Mouse (Mus musculus) thymus, postnatal 0 days (tissue): Measurements from ENCODE around the gene Pln. TPM values are rescaled to one million over a fixed set of nuclear protein-coding genes. Genes with fewer than 3 reads are reported as not detected.

Experiments
- DNase-seq: peaks from one replicate; pipeline ENCODE4 v3.0.0-alpha.2; 2015; ENCODE audit warnings: low spot score
- polyA plus RNA-seq: library from polyadenylated mRNA; unstranded; fragments of >200 nt; fragmentation: Nextera tagmentation; extraction: Ambion mirVana; gene quantifications from 2 replicates; pipeline ENCODE4 v1.2.1, GENCODE M21; 2015

The Pln gene
- polyA plus RNA-seq: 0.60 and 0.74 TPM in 2 replicates

DNA sequence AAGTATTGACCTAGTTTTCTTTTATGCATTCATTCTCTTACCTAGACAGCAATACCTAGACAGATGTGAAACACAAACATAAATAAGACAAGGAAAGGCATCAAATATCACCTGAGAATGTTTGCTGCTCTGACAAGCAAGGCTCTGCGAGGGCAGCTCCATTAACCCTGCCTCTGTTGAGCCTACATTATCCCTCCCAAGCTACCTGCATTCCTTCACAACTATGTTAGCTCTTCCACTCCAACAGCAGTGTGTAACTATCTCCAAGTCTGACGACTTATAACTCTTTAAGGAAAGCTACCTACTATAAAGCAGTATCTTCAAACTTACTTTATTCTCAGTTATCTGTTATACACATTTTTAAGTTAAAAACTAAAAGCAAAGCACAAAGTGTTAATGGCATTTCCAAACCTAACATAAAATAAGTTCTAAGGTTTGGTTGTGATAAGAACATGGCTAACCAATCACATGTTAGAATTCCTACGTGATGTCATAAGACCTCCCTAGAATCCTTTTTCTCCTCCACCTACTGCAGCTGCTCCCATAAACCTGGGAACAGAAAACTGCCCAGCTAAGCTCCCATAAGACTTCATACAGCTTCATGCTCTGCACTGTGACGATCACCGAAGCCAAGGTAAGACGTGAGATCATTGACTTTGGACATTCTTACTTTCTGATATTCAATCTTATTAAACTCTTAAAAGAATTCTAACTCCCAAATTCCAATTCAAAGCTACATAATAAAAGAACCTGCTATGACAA lies at the start of gene Pln:
Gene Pln, plus strand, starts transcription at position 506 of the 762 bp plus-strand sequence.
- DNase-seq: no peak

DNA sequence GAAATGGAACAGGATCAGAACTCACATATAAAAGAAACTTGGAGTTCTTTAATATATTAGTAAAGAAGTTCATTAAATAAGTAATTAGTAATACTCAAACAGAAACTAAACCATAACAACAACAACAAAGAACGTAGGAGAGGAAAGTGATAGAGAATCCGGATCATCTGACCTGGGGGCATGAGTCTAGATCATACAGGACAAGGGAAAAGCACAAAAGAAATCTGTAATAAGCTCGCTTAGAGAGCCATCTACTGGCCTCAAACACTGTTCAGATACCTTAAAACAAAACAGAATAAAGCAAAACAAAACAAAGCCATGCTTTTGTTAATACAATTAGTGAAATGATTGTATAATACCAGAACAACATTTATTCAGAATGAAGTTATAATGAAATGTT lies 31.6 kb upstream of the Pln start:
- DNase-seq: no peak

DNA sequence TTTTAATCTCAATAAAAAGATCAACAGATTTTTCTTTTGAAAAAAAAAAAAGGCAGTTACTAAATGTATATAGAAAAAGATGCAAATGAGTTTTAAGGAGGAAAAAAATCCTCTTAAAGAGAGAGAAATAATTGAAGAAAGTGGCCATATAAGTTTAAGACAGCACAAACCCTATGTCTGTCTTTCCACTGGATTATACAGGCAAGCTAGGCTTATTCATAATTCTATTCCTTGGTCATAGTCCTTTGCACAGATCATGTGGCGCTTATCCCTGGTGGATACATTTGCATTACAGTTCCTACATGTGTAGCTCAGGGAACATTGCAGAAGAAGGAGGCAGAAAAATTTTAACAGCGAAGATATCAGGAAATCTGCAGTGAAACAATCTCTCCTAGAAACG lies 30.8 kb upstream of the Pln start:
- DNase-seq: no peak

DNA sequence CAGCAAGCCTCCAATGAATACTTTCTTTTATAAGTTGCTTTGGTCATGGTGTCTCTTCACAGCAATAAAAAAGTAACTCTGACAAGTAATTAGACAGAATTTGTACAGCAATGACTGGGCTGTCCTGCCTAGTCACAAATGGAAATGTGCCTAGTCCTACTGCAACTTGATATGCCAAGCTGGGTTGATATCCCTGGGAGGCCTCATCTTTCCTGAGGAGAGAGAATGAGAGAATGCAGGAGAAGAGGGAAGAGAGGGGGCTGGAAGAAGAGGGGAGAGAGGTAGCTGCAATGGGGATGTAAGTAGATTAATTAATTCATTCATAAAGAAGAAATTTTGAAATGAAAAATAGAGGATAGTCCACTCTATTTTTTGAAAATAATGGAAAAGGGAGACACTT lies 14.1 kb upstream of the Pln start:
- no peak for DNase-seq

DNA sequence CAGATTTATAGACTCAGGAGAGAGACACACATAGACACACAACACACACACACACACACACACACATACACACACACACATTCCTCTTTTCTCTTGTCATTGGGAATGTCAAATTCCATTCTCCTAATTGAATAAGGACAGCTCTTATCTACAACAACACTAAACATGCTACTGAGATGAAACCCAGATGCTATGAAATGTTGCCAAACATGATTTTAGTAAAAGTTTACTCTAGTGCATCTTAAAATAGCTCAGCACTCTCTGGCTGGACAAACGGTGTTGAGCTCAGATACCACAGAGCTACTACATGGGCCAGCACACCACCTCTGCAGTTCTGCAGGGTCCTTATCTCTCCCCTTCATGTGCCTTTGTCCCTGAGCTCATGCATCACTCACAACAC lies 12.8 kb upstream of the Pln start:
- no peak for DNase-seq

DNA sequence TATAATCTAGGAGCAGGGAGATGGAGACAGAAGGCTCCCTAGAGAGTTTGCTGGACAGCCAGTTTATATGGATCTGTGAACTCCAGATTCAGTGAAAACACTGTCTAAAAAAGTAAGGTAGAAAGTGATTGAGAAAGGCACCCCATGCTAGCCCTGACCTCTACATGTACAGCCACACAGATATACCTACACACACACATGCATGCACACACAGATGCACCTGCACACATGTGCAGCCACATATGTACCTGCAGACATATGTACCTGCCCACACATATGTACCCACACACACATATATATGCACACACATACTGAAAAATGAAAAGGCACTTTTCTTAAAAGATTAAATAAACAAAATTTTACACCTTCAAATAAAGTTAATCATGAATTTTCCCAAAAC lies 11.1 kb upstream of the Pln start:
- DNase-seq: no peak

DNA sequence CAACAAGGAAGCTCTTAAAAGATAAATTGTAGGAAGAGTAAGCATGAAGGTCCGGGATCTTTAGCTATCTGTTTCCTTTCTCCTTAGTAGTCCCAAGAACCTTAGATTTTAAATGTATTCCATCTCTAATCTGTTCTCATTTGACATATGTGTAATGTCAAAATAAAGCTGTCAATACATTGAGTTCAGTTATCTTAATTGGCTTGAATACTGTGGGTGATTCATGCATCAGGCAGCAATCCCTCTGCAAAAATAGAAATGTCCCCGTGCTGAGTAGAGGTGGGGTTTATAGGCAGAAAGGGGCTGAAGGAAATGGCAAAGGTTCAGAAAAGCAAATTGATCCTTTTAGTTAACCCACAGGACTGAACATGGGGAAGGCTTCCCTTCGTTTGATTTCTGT lies 8.2 kb upstream of the Pln start:
- no peak for DNase-seq

DNA sequence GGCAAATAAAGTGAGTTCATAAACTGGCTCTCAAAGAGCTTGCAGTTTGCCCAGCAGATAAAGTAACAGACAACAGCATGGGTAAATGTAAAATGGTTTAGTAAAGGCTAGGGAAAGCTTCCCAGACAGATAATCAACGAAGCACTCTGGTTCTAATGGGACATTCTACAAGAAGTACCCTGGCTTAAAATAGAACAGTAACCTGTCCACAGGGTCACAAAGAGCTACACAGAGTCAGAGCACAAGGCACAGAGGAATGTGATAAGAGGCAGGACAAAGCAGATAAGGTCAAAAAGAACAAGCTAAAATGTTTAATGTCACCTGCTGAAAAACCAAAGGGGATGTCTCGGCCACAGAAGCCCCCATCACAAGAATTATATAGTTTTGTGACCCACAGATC lies 4.7 kb upstream of the Pln start:
- DNase-seq: no peak

DNA sequence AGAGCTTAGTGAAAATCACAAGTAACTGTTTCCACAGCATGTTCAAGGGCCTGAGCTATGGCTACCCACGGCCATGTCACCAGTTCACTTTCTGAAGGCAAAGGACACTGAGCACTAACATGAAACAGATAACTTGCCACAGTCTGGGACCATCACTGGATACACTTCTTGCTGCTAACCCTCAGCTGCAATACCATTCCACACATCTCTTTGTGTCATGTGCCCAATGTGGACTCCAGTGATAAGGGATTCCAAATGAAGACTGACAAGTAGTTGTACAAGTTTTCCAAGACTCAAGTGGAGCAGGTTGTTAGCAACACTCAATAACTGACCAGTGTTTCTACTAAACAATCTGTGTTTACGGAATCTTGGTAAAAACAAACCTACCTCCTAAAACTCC lies 2.2 kb upstream of the Pln start:
- DNase-seq: no peak

DNA sequence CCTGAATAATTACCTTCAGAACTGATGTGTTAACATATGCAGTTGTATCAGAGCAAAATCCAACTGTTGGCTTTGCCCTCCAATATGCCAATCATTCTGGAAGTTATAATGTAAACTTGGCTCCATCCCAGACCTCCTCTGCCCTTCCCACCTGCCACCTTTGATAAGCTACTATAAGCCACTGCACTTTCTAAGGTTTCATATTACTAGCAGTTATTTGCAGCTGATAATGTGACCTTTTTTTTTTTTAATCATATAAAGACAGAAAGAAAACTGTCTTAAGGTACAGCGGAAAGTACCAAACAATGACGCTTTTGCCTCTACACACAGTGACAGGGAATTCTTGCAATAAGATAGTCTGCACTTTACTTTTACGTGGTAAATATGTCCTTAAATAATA lies 1.5 kb upstream of the Pln start:
- no peak for DNase-seq

DNA sequence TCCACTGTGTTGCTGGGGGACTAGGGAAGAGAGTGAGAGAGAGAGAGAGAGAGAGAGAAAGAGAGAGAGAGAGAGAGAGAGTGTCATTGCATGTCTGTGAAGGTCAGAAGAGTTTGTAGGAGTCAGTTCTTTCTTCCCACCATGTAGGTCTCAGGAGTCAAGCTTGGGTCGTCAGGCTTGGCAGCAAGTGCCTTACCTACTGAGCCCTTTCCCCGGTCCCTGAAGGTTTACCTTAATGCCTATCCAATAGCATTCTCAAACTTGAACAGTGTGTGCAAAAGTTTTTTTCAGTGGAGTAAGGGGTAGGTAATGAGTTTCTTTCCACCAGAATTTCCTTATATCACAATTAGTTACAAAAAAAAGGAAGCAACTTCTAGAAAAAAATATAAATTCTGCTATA lies 1.6 kb downstream of the Pln start:
- DNase-seq: no peak

DNA sequence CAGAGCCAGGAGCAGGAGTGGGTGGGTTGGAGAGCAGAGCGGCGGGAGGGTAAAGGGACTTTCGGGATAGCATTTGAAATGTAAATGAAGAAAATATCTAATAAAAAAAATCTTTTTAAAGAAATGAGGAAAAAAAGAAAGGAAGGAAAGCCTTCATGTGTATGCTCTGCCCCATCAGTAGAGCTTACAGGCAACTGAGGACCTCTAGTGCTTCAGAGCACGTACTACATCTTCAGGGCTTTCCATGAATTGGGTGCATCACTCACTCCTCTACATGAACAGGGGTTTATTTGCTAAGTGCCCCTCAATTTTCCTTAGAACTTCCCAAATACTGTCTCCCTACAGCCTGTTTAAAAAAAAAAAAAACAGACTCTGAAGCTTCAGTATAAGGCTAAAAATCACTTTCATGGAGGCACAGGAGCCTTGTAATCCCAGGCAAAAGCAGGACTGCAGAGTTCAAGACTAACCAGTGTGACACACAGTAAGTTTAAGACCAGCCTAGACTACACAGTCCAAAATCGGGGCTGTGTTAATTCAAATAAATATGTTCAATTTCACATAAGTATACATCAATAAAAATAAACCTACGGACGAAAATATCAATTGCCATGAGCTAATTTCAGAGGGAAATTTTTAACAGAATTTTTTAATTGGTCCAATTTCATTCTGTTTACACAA lies 4.0 kb downstream of the Pln start:
- DNase-seq: peak; percentile 26

DNA sequence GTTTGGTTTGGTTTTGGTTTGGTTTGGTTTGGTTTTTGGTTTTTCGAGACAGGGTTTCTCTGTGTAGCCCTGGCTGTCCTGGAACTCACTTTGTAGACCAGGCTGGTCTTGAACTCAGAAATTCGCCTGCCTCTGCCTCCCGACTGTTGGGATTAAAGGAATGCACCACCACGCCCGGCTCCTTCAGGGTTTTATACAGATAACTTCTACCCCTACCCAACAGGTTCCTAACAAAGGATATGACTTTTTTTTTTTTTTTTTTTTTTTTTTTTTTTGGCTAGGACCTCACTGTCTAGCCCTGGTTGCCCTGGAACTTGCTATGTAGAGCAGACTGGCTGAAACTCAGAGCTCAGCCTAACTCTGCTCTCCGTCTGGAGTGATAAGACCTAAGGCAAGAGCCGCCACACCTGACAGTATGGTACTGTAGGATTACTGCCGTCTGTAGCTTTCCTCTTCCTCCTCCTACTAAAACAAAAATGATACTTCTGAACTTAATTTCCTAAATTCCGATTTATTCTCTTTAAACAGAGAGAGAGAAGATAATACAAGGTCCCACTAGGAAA lies 4.8 kb downstream of the Pln start:
- DNase-seq: no peak

DNA sequence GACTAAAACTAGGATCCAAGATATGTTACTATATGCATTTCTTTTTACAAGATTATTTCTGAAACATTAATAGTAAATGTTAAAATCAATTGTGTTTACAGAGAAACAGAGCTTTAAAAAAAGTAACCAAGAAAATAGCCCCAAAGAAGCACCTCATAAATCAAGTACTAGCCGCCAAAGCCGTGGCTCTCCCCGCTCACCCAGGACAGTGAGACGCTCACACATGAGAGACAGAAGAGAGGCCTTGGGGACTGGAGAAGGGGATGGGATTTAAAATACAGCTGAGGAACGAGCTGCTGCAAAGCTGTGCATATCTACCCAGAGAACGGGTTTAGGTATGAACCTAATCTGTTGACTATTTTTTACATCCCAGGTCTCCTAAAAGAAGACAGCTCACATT lies 5.9 kb downstream of the Pln start:
- DNase-seq: no peak

DNA sequence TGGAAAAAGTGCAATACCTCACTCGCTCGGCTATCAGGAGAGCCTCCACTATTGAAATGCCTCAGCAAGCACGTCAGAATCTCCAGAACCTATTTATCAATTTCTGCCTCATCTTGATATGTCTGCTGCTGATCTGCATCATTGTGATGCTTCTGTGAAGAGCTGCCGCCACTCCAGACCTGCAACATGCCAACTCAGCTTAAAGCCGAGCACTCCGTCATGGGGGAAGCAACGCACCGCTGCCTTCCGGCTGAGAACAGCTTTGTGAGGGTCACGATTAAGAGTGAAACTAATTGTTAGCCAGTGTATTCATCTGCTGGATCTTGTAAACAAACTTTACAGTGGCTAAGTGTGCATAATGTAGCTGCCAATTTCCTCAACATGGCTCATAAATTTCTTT lies 6.4 kb downstream of the Pln start:
- no peak for DNase-seq

DNA sequence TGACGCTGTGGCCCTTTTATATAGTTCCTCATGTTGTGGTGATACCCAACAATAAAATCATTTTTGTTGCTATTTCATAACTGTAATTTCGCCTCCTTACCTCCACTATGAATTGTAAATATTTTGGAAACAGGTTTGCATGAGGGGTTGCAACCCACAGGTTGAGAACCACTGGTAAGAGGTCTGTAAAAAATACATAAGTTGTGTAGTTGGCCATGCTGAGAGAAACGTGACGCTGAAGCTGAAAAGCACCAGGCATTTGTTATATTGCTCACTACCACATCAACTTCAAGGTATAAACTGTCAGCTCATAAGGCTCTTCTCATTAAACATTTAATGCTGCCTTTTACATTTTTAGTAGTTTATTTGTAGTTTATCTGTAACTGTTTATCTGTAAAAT lies 8.0 kb downstream of the Pln start:
- DNase-seq: no peak

DNA sequence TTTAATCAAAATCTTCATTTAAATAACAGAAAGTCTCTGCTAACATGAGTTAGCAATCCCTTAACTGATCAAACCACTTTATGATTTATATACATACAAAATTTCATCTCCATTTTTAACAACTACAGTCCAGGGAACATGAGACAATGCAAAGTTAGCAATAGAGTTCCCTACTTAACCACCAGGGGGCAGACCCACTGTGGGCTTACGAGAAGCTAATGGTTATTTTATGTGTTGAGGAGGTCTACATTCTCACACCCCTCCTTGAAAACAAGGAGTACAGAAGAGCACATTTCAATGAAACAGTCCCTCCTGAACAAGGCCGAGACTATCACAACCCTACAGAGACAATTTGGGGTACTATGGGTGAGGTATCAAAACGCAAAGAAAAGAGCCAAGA lies 9.0 kb downstream of the Pln start:
- DNase-seq: peak; percentile 64

DNA sequence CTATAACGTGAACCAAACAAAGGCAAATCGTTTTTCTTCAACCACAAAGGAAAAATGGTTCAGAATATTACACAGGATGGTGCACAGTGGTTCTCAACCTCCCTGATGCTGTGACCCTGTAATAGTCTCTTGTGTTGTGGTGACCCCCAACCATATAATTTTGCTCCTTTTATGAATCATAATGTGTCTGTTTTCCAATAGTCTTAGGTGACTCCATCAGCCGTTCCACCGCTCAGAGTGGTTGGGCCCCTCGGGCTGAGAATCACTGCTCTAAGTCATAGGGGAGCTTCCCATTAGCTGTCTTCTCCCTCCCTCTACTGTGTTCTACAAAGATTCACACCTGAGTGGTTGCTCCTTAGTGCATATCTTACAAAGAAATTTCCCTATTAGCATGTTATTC lies 9.4 kb downstream of the Pln start:
- no peak for DNase-seq

DNA sequence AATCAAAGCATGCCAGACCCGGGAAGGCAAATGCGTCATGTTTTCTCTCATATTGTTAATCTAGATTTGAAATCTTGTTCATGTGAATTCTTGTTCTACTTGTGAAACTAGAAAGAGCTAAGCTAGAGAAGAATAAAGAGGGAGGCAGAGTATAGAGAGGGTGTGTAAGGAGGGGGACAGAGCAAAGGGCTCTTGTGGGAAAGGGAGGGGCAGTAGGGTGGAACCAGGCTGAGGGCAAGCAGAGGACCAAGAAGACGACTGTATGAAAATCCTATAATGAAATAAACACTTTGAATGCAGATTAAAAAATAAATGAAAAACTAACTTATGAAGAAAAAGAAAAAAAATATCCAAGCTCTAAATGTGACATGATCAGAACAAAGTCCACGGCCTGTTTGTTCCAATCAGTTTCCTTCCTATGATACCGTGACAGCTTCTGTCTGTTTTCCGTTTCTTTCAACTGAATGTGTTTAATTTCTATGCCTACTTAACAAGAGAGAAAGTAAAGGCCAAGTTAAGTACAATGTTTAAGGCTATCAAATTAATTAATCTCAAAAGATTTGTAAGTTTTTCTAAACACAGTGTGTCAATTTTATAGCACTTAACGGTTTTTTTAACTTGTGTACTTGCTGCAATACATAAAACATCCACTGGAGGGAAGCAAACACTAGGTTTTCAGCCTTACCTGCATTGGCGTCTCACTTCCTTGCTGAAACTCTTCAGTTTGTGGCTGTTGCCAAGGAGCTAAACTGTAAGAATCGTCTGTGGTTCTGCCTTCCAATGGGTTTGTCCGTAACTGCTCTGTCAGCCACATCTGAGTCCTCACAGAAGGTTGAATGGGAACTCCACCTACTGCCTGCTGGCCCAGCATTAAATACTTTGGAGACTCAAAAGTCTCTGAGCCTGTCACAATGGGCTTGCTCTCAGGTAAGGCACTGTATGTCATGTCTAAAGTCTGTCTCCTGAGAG lies 10.6 kb downstream of the Pln start:
- DNase-seq: peak; percentile 85

DNA sequence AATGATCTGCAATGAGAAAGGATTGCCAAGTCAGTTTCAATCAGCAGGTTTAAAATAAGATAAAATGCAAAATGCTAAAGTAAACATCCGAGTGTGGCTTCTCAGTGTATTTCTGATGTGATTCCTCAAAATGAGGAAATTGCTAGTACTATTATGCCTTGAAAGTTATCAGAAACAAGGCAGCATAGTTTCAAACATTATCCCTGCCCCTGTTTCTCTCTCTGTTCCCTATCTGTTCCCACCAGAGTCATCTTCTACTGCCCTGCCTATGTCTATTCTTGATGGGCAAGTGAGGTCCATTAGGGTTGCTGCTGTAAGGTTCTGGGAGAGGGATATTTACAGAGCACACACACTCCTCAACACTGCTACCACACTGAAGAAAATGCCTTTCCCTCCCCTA lies 11.8 kb downstream of the Pln start:
- DNase-seq: no peak

DNA sequence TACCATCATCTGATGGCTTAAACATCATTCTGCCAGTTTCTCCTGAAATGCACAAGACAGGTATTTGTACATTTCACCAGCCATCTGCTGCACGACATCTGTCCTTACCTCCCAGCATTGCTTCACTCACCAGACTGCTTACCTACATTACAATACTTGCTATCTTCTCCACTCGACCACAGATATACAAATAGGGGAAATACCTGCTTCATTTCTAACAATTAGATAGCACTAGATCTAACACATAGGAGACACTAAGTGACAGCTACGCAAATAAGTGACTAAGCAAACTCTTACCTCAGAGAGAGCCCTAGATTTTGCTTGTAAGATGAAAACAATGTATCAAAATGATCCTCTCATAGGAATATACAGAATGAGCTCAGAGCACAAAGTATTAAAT lies 16.2 kb downstream of the Pln start:
- DNase-seq: no peak

DNA sequence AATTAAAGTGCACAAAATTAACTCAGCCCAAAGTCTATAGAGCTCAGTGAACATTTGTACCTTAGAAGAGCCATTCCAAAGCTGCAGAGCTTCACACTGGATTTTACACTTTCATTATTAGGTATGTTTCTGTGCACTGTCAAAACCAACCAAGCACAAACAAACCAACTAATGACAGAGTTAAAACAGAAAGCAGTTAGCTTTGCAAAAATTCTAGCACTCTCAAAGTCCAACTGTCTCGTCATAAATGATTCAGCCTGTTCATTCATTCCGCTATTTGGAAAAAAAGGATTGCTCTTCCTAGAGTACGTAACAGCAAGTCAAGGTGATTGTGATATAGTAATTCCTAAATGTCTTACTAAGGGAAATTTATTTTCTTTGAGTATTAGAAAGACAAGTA lies 21.5 kb downstream of the Pln start:
- no peak for DNase-seq
